Mouse (Mus musculus): ENCODE data around the gene Asxl1.
"Not testable (repeated sequence)": the region's sequence is repeated elsewhere in the genome, so short reads cannot be mapped to it uniquely, and the experiment has no call there.

Gene Asxl1

DNA sequence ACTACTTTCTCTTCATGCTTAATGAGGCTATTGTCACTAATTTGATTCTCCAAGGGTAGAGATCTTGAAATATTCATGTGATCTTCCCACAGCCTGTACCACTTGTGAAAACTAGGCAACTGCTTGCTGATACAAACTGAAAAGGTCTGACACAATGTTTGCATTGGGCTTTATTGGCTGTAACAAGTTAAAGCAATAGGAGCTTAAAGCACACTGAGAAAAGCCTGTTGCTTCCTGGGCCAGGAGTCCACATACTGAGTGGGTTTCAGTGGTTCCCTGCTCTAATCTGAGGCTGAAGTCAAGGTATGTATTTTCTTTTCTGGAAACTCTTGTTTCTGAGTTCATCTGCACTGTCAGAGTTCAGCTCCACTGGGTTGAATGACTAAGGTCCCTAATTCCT lies 2.4 kb upstream of the Asxl1 start:
- in situ Hi-C loops (cut with MboI, MseI) = loop anchor here (5.0 kb wide), 1 partner anchor 51 kb away; the partner anchor contains the start of gene Kif3b

DNA sequence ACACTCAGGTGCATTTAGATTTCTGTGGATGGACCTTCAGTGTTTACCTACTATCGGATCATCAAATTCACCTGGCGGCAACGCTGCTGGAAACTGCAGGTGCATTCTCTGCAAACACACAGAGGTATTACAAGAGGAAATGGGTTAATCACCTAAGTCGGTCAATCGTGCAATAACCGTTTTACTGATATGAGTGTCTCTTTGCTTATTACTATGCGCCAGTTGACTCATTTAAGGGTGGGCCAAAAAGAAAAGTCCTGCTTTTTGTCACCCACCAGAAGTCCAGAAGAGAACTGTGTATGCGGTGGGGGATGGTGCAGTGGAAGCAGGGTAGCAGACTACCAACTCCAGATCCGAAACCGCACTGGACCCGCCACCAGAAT lies 567 bp upstream of the Asxl1 start:
- in situ Hi-C loops (cut with MboI, MseI) = no loop called here

DNA sequence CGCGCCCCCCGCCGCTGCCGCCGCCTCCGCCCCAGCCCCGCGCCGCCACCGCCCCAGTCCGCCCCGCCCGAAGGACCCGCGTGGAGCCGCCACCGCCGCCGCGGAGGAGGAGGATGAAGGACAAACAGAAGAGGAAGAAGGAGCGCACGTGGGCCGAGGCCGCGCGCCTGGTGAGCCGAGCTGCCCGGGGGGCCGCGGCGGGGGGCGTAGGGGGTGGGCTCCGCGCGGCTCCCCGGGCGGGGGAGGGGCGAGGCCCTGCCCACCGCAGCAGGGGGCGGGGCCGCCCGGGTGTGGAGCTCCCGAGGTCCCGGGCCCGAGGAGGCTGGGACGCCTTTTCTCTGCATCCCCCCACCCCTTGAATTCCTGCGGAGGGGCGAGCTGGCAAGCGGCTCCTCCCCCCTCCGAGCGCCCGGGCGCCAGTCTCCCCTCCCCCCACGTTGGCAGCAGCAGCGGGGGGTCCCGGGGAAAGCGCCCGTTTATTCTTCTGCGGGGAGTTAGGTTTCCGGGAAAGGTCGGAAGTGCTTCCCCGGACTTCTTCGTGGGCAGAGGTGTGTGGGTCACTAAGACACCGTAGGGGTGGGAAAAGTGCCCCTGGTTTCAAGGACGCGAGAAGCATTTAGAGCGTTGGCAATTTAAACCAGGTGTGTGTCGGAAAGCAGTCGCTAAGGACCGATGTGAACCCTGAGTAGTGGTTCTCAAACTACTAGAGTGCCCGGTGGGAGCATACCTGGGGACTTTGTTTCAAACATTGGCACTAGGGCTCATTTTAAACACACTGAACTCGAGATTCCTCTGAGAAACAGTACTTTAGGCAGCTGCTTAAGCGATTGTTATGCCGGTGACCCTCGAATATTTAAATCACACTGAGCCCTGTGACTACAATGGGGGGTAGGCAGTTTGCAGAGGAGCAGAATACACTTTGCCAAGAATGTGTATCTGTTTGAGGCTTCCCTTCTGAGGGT lies 873 bp downstream of the Asxl1 start:
- in situ Hi-C loops (cut with MboI, MseI) = no loop called here

DNA sequence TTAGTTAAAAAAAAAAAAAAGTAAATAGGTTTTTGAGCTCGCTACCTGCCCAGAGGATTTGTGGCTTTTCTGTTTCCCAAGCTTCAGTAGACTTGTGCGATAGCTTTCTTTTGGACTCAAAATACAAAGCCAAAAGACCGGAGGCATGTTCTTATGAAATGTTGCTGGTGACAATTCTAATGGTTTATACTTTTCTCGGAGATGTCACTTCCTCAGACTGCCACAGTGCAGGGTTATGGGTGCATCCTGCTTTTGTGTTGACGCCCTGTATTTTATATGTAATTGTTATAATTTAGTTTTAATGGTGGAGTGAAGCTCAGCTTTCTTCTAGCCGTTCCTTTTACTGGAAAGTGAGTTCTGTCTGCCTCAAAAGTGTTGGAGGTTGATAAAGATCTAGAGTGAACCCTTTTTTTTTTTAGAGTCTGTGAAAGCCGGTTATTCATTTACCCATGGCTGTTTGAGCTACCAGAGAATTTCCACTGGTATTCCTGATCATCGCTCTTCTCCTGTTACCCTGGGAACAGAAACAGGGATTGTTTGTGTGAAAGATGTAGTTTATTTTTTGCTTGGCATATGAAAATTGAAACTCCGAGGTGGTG lies 1.7 kb downstream of the Asxl1 start:
- in situ Hi-C loops (cut with MboI, MseI) = no loop called here

DNA sequence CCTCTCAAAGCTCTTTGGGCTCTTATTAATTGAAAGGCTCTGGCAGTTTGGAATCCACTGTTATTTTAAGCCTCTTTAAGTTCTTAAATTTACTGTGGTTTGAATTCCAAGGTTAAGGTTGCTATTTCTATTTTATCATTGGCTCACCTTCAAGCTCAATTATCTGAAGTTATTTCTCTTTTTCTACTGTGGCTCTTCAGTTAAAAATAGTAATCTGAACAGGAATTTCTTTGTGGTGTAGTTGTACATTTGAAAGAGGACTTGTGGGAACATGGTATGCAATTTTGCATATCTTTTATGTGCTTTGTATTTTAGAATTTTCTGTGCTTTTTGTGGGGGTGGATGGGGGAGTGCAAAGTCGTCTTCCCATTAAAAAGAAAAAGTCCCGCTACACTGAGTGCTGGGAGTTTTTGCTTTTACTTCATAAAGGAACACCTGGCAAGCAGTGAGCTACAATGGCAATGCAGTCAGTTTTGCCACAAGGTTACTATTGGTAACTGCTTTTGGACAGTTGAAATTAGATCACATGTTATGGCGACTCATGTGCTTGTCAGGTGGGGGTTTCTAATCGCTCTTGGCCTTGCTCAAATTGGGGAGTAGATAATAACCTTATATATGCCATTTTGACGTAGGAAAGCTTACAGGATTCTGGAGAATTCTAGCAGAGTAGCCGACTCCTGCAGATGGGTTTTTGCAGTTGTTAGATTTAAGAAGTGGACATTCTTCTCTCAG lies 2.6 kb downstream of the Asxl1 start:
- in situ Hi-C loops (cut with MboI, MseI) = no loop called here

DNA sequence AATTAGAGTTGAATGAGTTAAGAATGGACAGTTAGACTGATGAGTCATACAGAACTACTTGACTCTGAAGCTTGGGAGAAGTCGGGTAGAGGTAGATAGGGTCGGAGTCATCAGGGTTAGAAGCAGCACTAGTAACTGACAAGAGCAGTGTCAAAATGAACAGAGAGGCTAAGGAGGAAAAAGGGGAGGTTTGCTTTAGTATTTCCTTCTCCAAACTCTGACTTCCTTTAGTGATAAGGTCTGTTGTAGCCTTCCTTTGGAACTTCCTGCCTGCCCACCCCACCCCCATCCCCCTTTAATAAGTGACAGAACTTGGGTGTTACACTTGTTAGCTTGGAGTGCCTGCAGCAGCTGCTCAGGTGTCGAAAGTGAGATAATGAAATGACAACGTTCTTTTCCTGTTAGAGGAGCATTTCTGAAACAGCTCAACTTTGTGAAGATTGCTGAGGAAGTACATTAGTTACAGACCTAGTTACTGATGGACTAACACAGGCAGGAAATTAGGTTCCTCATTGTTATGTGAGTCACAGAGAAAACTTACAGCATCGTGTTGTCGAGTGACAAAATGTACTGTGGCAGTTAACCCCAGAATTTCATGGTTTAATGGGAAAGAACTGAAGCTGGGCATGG lies 5.0 kb downstream of the Asxl1 start:
- in situ Hi-C loops (cut with MboI, MseI) = no loop called here

DNA sequence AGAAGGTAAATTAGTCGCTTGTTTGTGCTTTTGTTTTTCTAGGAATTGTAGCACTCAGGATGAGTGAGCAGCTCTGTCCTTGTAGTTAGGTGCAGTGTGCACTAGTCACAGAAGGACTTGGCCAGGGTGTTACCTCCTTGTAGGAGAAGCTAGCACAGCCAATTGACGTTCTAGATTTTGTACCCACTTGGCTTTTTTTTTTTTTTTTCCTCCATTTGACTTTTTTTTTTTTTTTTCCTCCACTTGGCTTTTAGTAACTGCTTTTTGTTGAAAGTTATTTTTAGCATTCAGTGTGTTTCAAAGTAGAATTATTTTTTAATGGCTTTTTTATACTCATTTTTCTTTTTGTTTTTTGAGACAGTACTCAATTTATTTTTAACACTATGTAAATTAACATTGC lies 9.0 kb downstream of the Asxl1 start:
- in situ Hi-C loops (cut with MboI, MseI) = no loop called here

DNA sequence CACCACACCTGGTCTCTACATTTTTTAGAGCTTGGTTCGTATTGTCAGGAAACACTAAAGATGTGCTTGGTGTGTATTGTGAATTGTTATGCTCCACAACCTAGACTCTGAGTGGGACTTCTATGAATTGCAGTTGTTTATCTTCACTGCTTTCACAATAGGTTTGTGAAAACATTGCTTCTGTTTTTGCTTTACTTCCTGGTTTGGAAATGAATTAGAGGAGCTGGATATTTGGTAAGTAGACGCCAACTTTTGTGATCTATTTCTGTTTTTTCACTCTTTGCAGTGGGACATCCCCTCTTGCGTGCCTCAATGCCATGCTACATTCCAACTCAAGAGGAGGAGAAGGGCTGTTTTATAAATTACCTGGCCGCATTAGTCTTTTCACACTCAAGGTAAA lies 11.2 kb downstream of the Asxl1 start:
- in situ Hi-C loops (cut with MboI, MseI) = no loop called here

DNA sequence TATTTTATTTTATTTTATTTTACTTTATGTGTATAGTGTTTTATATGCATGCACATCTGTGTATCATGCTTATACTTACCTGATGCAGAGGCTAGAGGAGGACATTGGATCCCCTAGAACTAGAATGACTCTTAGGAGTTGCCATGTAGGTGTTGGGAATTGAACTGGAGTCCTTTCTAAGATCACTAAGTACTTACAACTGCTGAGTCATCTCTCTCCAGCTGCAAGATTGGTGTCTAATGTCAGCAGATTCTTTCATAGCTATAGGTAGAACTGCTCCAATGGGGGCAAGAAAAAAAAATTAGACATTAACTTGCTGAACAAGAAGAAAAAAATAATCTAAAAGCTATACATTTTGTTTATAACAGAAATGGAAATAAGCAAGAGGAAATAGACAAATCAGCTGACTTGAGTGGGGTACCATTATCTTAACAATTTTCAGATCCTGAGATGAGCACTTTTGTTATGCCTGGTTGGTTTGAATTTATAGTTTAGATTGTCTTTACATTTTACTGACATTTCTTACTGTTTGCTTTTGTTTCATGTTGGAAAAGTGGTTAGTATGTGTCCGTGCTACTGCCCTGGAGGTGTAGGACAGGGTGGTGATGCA lies 15.6 kb downstream of the Asxl1 start:
- in situ Hi-C loops (cut with MboI, MseI) = no loop called here

DNA sequence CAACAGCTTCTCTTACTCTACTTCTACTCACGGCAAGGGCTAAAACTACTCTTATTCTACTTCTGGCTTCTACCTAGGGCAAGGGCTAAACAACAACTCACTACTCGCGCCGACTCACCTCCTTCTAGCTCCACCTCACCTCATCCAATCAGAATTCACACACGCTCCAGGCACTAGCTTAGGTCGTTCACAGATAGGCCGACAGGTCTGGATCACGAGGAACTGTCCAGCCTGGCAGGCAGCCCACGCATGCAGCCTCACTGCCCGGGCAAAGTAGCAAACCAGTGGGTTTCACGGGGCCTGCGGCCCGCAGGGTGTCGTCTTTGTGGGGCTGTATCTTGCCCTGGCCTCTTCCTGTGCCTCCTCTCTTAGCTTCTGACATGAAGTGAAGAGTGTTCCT lies 18.9 kb downstream of the Asxl1 start:
- in situ Hi-C loops (cut with MboI, MseI) = not testable (repeated sequence)

DNA sequence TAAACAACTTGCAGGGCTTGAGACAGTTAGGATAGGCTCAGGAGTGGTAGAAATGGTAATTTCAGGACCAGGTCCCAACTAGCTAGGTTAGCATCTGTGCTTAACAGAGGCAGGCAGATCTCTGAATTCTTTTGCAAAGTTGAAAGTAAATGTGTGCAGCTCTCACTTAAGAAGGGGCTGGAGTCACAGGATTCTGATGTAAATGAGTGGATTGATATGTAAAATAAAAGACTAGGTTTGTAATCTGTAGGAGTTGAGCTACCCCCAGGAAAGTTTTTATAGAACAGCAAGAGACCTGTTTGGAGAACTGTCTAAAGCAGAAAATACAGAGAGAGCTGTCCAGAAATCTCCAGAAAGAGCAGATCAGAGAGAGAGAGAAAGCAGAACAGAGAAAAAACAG lies 25.2 kb downstream of the Asxl1 start:
- in situ Hi-C loops (cut with MboI, MseI) = loop anchor here (10.0 kb wide), 1 partner anchor 496 kb away; no protein-coding TSS in a partner anchor

DNA sequence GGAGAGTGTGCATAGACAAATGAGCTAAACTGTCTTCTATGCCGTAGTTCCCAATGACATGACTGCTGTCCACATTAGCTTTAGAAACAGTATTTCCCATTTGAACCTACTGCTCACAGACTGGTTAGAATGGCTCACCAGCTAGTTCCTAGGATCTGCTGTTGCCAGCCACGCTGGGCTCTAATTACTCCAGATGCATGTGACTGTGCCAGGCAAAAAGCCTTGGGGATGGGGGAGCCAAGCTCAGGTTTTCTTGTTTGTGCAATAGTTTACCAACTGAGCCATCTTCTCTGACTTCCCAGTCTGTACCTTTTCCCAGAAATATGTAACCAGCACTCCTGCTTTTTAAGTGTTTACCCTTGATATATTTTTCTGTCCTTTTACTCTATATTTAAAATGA lies 29.8 kb downstream of the Asxl1 start:
- in situ Hi-C loops (cut with MboI, MseI) = loop anchor here (10.0 kb wide), 1 partner anchor 501 kb away; no protein-coding TSS in a partner anchor

DNA sequence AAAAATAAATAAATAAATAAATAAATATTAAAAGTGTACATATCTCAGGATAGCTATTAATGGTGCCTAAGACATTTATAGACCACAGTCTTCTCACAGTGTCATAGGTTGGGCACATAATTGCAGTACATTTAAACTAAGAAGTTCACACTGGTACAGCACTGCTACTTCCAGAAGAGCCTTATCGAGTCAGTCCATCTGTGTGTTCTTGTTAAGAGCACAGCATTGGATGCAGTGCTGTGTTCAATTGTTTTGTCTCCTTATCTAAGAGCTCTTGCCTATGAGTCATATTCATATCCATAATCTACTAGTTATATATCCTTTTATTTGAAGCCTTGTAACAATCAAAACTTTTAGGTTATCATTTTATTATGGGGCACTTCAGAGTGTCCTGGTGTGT lies 34.9 kb downstream of the Asxl1 start:
- in situ Hi-C loops (cut with MboI, MseI) = no loop called here

DNA sequence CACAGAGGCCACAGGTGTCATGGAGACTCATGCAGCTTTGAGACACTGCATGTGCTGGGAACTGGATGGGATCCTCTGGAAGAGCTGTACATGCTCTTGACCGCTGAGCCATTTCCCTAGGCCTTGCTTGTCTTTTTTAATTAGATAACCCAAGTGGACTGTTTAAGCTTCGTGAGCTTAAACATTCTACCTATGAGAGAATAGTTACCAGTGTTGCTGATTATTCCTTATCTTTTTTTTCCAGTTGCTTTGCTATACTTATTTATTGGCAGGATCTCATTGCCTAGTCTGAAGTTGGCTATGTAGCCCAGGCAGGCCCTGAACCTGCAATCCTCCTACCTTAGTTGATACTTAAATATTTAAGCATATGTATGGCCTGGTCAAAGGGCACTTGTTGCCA lies 44.2 kb downstream of the Asxl1 start:
- in situ Hi-C loops (cut with MboI, MseI) = loop anchor here (10.0 kb wide), 1 partner anchor 1855 kb away; no protein-coding TSS in a partner anchor

DNA sequence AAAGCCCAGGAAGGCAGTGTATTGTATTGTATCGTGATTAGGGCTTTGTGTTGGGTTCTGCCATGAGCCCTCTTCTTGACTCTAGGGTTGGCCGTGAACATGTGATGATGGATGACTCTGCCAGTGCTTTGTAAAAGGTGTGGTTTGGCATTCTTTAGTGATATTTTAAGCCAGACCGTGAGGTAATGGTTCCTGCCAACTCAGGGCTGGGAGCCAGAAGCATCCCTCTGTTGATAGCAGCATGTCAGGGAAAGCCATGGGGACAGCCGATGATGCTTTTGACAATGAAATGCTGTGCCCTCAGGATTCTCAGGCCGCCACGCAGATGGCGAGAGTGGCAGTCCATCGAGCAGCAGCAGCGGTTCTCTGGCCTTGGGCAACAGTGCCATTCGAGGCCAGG lies 47.4 kb downstream of the Asxl1 start:
- in situ Hi-C loops (cut with MboI, MseI) = loop anchor here (10.0 kb wide), 1 partner anchor 1852 kb away; no protein-coding TSS in a partner anchor

DNA sequence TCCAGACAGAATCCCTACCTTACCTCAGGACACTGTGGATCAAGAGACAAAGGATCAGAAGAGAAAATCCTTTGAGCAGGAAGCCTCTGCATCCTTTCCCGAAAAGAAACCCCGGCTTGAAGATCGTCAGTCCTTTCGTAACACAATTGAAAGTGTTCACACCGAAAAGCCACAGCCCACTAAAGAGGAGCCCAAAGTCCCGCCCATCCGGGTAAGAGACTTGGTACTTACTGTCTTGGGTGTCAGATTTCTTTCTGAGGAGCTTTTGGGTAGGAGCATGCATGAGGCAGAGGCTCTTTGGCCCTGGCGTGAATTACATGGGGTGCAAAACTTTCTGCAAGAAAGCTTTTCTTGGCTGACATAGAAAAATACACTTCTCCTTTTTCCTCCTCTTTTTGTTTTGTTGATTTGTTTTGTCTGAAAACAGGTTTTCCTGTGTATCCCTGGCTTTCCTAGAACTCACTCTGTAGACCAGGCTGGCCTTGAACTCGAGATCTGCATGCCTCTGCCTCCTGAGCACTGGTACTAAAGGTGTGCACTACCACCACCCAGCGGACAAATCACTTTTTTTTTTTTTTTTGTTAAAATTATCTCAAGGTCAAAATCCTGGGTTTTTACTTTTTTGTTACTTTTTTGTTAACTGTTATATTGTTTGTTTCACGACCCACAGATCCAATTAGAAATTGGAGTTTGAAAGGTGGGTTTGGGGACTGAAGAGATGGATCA lies 52.3 kb downstream of the Asxl1 start:
- in situ Hi-C loops (cut with MboI, MseI) = loop anchor here (10.0 kb wide), 1 partner anchor 1847 kb away; no protein-coding TSS in a partner anchor

DNA sequence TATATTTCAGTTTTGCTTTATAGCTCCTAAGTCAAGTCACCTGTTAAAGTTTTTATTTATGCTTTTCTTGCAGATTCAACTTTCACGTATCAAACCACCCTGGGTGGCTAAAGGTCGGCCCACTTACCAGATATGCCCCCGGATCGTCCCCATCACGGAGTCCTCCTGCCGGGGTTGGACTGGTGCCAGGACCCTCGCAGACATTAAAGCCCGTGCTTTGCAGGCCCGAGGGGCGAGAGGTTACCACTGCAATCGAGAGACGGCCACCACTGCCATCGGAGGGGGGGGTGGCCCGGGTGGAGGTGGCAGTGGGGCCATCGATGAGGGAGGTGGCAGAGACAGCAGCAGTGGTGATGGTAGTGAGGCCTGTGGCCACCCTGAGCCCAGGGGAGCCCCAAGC lies 53.5 kb downstream of the Asxl1 start:
- in situ Hi-C loops (cut with MboI, MseI) = loop anchor here (10.0 kb wide), 1 partner anchor 1846 kb away; no protein-coding TSS in a partner anchor

DNA sequence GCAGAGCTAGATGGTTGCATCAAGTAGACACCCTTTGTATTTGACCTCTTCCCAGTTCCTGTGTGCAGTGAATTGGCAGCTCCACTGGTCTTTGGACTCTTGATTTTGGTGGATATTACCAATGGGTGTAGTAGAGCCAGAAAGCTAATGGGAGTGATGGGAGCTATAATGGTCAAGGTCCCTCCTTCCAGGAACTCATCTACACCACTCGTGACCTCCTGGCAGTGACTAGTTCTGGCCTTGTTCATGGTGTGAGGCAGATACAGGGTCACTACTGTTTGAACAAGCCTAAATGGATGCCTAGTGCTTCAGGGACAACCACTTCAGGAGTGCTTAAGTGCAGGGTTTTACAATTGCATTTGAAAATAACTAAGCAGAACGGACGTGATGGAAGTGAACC lies 58.4 kb downstream of the Asxl1 start:
- in situ Hi-C loops (cut with MboI, MseI) = no loop called here

DNA sequence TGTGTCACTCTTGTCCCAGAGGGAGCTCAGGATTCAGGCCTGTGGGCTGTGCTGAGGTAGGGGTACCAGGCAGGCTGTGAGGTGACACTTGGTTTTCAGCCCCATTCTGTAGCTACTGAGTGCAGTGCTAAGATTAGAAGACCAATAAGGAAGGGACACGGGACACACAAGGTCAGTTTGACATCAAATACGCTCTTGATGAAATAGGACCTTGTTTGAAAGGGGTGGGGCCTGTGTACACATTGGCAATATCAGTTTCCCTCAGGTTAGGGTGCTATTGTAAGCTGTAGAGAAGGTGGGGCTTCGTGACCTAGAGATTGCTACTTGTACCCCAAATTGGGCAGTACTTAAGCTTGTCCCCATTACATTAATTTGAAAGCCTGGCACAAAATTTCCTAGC lies 59.3 kb downstream of the Asxl1 start:
- in situ Hi-C loops (cut with MboI, MseI) = no loop called here

DNA sequence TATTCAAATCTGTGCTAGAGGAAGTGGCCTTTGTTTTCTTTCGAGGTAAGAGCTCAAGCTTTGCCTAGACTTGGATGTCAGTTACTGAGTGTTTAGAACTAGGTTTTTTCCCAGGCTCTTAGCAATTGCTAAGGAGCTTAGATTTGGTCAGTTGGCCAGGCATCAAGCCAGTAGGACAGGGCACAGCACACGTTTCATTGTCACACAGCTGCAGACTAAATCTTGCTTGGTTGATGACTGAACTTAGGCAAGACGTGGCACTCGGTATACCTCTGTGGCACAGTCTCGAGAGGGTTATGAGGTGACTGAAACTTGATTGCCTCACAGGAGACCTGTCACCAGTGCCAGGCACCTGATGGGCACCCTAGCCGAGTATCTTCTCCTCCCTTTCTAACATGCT lies 61.3 kb downstream of the Asxl1 start:
- in situ Hi-C loops (cut with MboI, MseI) = no loop called here

Measured in regulatory T cell (primary cell).